Mouse (Mus musculus) heart, adult 2 months (tissue): Measurements from ENCODE around the gene Fasn. TPM values are rescaled to one million over a fixed set of nuclear protein-coding genes. Genes with fewer than 3 reads are reported as not detected.

Source experiments
- DNase-seq, 2 experiments: peaks; one replicate each; pipeline ENCODE4 v3.0.0; 2021
- H3K27ac ChIP-seq: fragments of 200-600 bp; 2 replicates; pipeline ENCODE4 v1.8.1; 2022
- H3K27me3 ChIP-seq: fragments of 200-500 bp; 2 replicates; pipeline ENCODE4 v1.6.1; 2012; ENCODE audit warnings: mild to moderate bottlenecking, low read length, inconsistent platforms, mixed read lengths; ENCODE audit not compliant: control insufficient read depth, insufficient read depth
- H3K36me3 ChIP-seq: fragments of 200-500 bp; 2 replicates; pipeline ENCODE4 v1.6.1; 2012; ENCODE audit warnings: low read length, inconsistent platforms; ENCODE audit not compliant: control insufficient read depth, insufficient read depth
- H3K4me1 ChIP-seq: fragments of 200-500 bp; 2 replicates; pipeline ENCODE4 v1.6.1; 2011; ENCODE audit warnings: low read length; ENCODE audit not compliant: control insufficient read depth, insufficient read depth
- H3K4me3 ChIP-seq: fragments of 200-600 bp; 2 replicates; pipeline ENCODE4 v1.8.1; 2022
- H3K79me2 ChIP-seq: fragments of 200-500 bp; replicated peaks from 2 replicates; pipeline ENCODE4 v1.6.1; 2012; ENCODE audit warnings: mild to moderate bottlenecking, inconsistent platforms, low read length, moderate library complexity, mixed read lengths; ENCODE audit not compliant: control insufficient read depth, insufficient read depth
- H3K9ac ChIP-seq: fragments of 200-500 bp; 2 replicates; pipeline ENCODE4 v1.6.1; 2012; ENCODE audit warnings: low read depth, mild to moderate bottlenecking, control low read depth, inconsistent platforms, low read length, mixed read lengths
- CTCF ChIP-seq: fragments of 200-600 bp; IDR thresholded peaks from 2 replicates; pipeline ENCODE4 v1.8.1; 2022; ENCODE audit warnings: antibody characterized with exemption, mild to moderate bottlenecking, moderate library complexity
- EP300 ChIP-seq: fragments of 200-500 bp; IDR thresholded peaks from 2 replicates; pipeline ENCODE4 v1.6.1; 2011; ENCODE audit warnings: low read depth, low read length, control low read depth; ENCODE audit not compliant: insufficient read depth
- POLR2A ChIP-seq: fragments of 200-500 bp; IDR thresholded peaks from 2 replicates; pipeline ENCODE4 v1.6.1; 2011; ENCODE audit warnings: mild to moderate bottlenecking, low read depth, low read length, control low read depth; ENCODE audit not compliant: insufficient read depth
- WGBS: fragments of 180-500 bp; shearing (Covaris S2); methylation state at CpG from one replicate; pipeline ENCODE4 v1.1.7; 2018; 5-methylcytosine and 5-hydroxymethylcytosine counted together
- intact Hi-C: fragments of 180-260 bp; cut with DNase I; formaldehyde crosslinking; loops from one replicate; pipeline ENCODE4 v1.15.1; 2025
- polyA plus RNA-seq: library from polyadenylated mRNA; depleted of rRNA; stranded (reverse); fragments of >200 nt; gene quantifications from 2 replicates; pipeline ENCODE4 v1.2.3, GENCODE M21; 2012
- total RNA-seq, 2 experiments: library from RNA; stranded (reverse); gene quantifications; 2 replicates each; pipeline ENCODE4 v1.2.3; 2021

Gene Fasn
- total and polyA plus RNA-seq, 3 experiments = 22.0 to 731 (median 32.1) TPM

DNA sequence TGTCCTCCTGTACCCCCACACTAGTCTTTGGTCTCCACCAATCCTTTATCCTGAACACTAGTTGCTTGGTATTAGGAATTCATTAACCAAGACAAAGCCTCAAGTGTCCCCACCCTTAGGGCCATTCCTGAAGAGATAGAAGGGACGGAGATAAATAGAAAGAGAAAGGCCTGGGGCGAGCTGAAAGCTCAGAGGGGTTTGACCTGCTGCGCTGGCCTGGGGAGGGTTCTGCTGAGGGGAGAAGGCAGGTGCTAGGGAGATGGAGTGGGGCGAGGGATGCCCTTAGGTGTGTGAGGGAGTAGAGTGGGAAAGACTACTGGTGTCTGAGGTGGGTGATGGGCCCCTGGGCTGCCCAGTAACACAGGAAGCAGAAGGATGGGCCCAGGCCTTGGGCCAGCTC lies 29.4 kb upstream of the Fasn start:
- no peaks in the 10 kb centered on the region for H3K36me3 ChIP-seq
- intact Hi-C loops = no loop called here
- H3K9ac ChIP-seq = no peak overlapping the region
- no peak for TF ChIP-seq POLR2A
- TF ChIP-seq CTCF = no peak
- TF ChIP-seq EP300 = no peak
- 91% methylated on average over 4 of the region's 4 CpGs for WGBS
- H3K27ac ChIP-seq = no peak overlapping the region
- H3K27me3 ChIP-seq = no peaks in the 10 kb centered on the region
- DNase-seq = no peak
- H3K79me2 ChIP-seq = no peaks in the 10 kb centered on the region
- no peak overlapping the region for H3K4me3 ChIP-seq
- peaks cover 4% of the 10 kb centered on the region for H3K4me1 ChIP-seq

GRCm38 (mm10) chr11:120853158-120853557 lies 28.8 kb upstream of the Fasn start:
- H3K4me1 ChIP-seq = peaks cover 4% of the 10 kb centered on the region
- no peaks in the 10 kb centered on the region for H3K36me3 ChIP-seq
- no peak overlapping the region for H3K4me3 ChIP-seq
- intact Hi-C loops = no loop called here
- H3K27ac ChIP-seq = no peak overlapping the region
- no peak for DNase-seq
- H3K79me2 ChIP-seq = no peaks in the 10 kb centered on the region
- no peaks in the 10 kb centered on the region for H3K27me3 ChIP-seq
- TF ChIP-seq CTCF (no peak), POLR2A (no peak), EP300 (no peak)
- no peak overlapping the region for H3K9ac ChIP-seq
- WGBS = 98% methylated on average over 4 of the region's 4 CpGs

DNA sequence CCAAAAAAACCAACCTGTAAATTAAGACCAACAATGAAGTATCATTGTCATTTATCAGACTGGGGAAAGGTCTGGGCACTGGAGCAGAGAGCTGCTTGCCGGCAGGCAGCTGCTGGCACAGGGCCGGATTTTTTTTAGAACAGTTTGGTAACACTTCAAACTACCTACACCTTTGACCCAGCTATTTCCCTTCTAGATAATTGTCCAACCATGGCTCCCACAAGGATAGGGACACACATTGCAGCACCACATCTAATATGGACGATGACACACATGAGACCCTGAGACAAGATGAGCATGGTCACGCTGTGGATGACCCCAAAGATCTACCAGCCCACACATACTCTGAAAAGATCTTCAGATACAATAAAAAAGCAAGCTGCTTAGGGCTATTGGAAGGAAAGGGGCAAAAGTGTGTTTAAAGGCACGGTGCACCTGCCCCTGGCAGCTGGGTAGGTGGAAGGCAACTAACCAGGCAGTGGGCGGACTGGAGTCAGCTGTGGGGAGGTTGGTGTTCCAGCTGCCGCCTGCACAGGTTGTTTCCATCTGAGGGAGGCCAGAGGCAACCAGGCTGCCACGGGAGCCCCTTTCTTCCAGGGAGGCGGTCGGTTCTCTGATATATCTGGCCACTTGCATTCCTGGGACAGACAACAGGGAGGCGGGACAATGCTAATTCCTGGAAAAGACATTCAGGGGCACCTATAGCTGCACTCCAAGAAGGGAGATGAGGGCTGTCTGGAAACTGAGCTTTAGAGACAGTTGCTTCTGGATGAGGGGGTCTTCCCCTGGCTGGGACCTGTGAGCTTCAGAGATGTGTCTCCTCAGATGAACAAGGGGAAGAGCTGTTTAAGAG lies 28.0 kb upstream of the Fasn start:
- Histone ChIP-seq H3K9ac (no peak overlapping the region), H3K27ac (no peak overlapping the region), H3K36me3 (no peaks in the 10 kb centered on the region), H3K79me2 (no peaks in the 10 kb centered on the region), H3K27me3 (no peaks in the 10 kb centered on the region), H3K4me1 (peaks cover 4% of the 10 kb centered on the region), H3K4me3 (no peak overlapping the region)
- peak in 1 of 2 experiments; percentile 62 for DNase-seq
- 49% methylated on average over 11 of the region's 11 CpGs for WGBS
- no peak for TF ChIP-seq POLR2A
- TF ChIP-seq EP300 = no peak
- no peak for TF ChIP-seq CTCF
- intact Hi-C loops = no loop called here

- 65% methylated on average over 2 of the region's 2 CpGs for whole genome bisulfite sequencing
- TF ChIP-seq CTCF (no peak), EP300 (no peak), POLR2A (no peak)
- Histone ChIP-seq H3K4me1 (peaks cover 4% of the 10 kb centered on the region), H3K27me3 (no peaks in the 10 kb centered on the region), H3K79me2 (no peaks in the 10 kb centered on the region), H3K4me3 (no peak overlapping the region), H3K27ac (no peak overlapping the region), H3K36me3 (no peaks in the 10 kb centered on the region), H3K9ac (no peak overlapping the region)
- intact Hi-C loops = no loop called here
- no peak for DNase-seq
Measured at GRCm38 (mm10) chr11:120851582-120851981, 27.2 kb upstream of the Fasn start.

GRCm38 (mm10) chr11:120851132-120851531 lies 26.8 kb upstream of the Fasn start:
- H3K27ac ChIP-seq = no peak overlapping the region
- 65% methylated on average over 1 of the region's 1 CpGs for WGBS

GRCm38 (mm10) chr11:120850331-120851030 lies 26.1 kb upstream of the Fasn start:
- WGBS = 66% methylated on average over 2 of the region's 2 CpGs
- H3K79me2 ChIP-seq = no peaks in the 10 kb centered on the region
- TF ChIP-seq CTCF (no peak), POLR2A (no peak), EP300 (no peak)
- peaks cover 4% of the 10 kb centered on the region for H3K4me1 ChIP-seq
- no peak overlapping the region for H3K4me3 ChIP-seq
- no peaks in the 10 kb centered on the region for H3K36me3 ChIP-seq
- intact Hi-C loops = no loop called here
- H3K27me3 ChIP-seq = no peaks in the 10 kb centered on the region
- no peak for DNase-seq
- no peak overlapping the region for H3K27ac ChIP-seq
- H3K9ac ChIP-seq = no peak overlapping the region

More at GRCm38 (mm10) chr11:120851132-120851531, 26.8 kb upstream of the Fasn start:
- H3K4me3 ChIP-seq = no peak overlapping the region
- no peak for DNase-seq
- no peaks in the 10 kb centered on the region for H3K36me3 ChIP-seq
- no peak for TF ChIP-seq CTCF
- TF ChIP-seq EP300 = no peak
- intact Hi-C loops = no loop called here
- H3K4me1 ChIP-seq = peaks cover 4% of the 10 kb centered on the region
- no peaks in the 10 kb centered on the region for H3K79me2 ChIP-seq
- no peaks in the 10 kb centered on the region for H3K27me3 ChIP-seq
- no peak overlapping the region for H3K9ac ChIP-seq
